Mouse (Mus musculus): ENCODE data around the gene Ilf3. TPM values are rescaled to one million over a fixed set of nuclear protein-coding genes. Genes with fewer than 3 reads are reported as not detected.

Gene Ilf3
- polyA plus RNA-seq, 1 experiment, result 54.2 TPM

GRCm38 (mm10) chr9:21337652-21338051 lies 30.0 kb upstream of the Ilf3 start:
- no peak overlapping the region for H3K4me3 ChIP-seq (ENCODE audit: extremely low read depth, insufficient read depth, insufficient read length)
- TF ChIP-seq CTCF (IDR thresholded peaks at IDR 0.05; ENCODE audit: extremely low read depth, insufficient read depth, insufficient read length, insufficient replicate concordance), result no peak
- no peak for TF ChIP-seq POLR2A (IDR thresholded peaks at IDR 0.05; ENCODE audit: low read depth, low read length)
- no peak for DNase-seq (ENCODE audit: low read depth in 1 of 2, low spot score in 2 of 2)

GRCm38 (mm10) chr9:21340411-21340810 lies 27.3 kb upstream of the Ilf3 start:
- H3K36me3 ChIP-seq (ENCODE audit: control insufficient read depth, insufficient read depth, low read length), result peaks cover 47% of the 10 kb centered on the region
- WGBS, result 93% methylated on average over 4 of the region's 4 CpGs
- DNase-seq (ENCODE audit: low read depth in 1 of 2, low spot score in 2 of 2), result no peak
- no peaks in the 10 kb centered on the region for H3K27me3 ChIP-seq (ENCODE audit: control insufficient read depth, insufficient read depth, low read length)
- H3K4me1 ChIP-seq (ENCODE audit: control insufficient read depth, insufficient read depth, insufficient read length), result no peaks in the 10 kb centered on the region; the same call in 1 of the 2 replicates
- TF ChIP-seq POLR2A (IDR thresholded peaks at IDR 0.05; ENCODE audit: low read depth, low read length) (no peak), CTCF (IDR thresholded peaks at IDR 0.05; ENCODE audit: extremely low read depth, insufficient read depth, insufficient read length, insufficient replicate concordance) (no peak)
- H3K27ac ChIP-seq (ENCODE audit: insufficient read depth, low read length), result no peak overlapping the region
- no peak overlapping the region for H3K4me3 ChIP-seq (ENCODE audit: extremely low read depth, insufficient read depth, insufficient read length)

More at GRCm38 (mm10) chr9:21337652-21338051, 30.0 kb upstream of the Ilf3 start:
- peaks cover 25% of the 10 kb centered on the region for H3K36me3 ChIP-seq (ENCODE audit: control insufficient read depth, insufficient read depth, low read length)
- peaks cover 7% of the 10 kb centered on the region for H3K4me1 ChIP-seq (ENCODE audit: control insufficient read depth, insufficient read depth, insufficient read length)
- WGBS, result 90% methylated on average over 20 of the region's 20 CpGs
- H3K27me3 ChIP-seq (ENCODE audit: control insufficient read depth, insufficient read depth, low read length), result no peaks in the 10 kb centered on the region
- H3K27ac ChIP-seq (ENCODE audit: insufficient read depth, low read length), result no peak overlapping the region

DNA sequence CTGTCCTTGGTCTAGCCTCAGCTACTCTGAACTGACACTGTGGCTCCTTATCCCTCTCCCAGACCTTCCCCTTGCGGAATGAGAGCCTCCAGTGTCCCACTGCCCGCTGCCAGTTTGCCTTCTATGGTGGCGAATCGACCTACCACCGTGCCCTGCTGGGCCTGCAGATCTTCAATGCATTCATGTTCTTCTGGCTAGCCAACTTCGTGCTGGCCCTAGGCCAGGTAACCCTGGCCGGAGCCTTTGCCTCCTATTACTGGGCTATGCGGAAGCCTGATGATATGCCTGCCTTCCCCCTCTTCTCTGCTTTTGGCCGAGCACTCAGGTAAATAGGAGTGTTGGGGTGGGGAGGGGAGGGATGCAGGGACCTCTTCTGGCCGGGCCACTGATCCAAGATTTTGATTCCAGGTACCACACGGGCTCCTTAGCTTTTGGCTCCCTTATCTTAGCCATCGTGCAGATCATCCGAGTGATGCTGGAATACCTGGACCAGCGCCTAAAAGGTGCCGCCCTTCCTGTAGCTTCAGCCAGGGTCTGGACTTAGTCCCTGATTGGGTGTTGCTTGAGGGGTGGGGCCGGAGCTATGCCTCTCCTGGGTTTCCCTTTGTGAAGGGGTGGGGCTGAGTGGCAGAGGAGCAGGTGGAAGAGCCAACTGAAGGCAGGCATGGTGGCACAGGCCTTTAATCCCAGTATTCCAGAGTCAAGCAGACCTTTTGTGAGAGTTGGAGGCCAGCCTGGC lies 20.9 kb upstream of the Ilf3 start:
- DNase-seq (ENCODE audit: low read depth in 1 of 2, low spot score in 2 of 2), result no peak
- Histone ChIP-seq H3K27me3 (ENCODE audit: control insufficient read depth, insufficient read depth, low read length) (no peaks in the 10 kb centered on the region), H3K4me3 (ENCODE audit: extremely low read depth, insufficient read depth, insufficient read length) (no peak overlapping the region), H3K36me3 (ENCODE audit: control insufficient read depth, insufficient read depth, low read length) (peaks cover 78% of the 10 kb centered on the region), H3K27ac (ENCODE audit: insufficient read depth, low read length) (no peak overlapping the region), H3K4me1 (ENCODE audit: control insufficient read depth, insufficient read depth, insufficient read length) (no peaks in the 10 kb centered on the region)
- TF ChIP-seq POLR2A (IDR thresholded peaks at IDR 0.05; ENCODE audit: low read depth, low read length) (no peak), CTCF (IDR thresholded peaks at IDR 0.05; ENCODE audit: extremely low read depth, insufficient read depth, insufficient read length, insufficient replicate concordance) (no peak)
- 91% methylated on average over 16 of the region's 16 CpGs for WGBS

- TF ChIP-seq POLR2A (IDR thresholded peaks at IDR 0.05; ENCODE audit: low read depth, low read length), result no peak
- TF ChIP-seq CTCF (IDR thresholded peaks at IDR 0.05; ENCODE audit: extremely low read depth, insufficient read depth, insufficient read length, insufficient replicate concordance), result no peak
- H3K4me1 ChIP-seq (ENCODE audit: control insufficient read depth, insufficient read depth, insufficient read length), result no peaks in the 10 kb centered on the region
- no peaks in the 10 kb centered on the region for H3K27me3 ChIP-seq (ENCODE audit: control insufficient read depth, insufficient read depth, low read length)
- DNase-seq (ENCODE audit: low read depth in 1 of 2, low spot score in 2 of 2), result no peak
- 77% methylated on average over 3 of the region's 3 CpGs for WGBS
- H3K4me3 ChIP-seq (ENCODE audit: extremely low read depth, insufficient read depth, insufficient read length), result no peak overlapping the region
- peaks cover 71% of the 10 kb centered on the region for H3K36me3 ChIP-seq (ENCODE audit: control insufficient read depth, insufficient read depth, low read length)
- no peak overlapping the region for H3K27ac ChIP-seq (ENCODE audit: insufficient read depth, low read length)
Measured at GRCm38 (mm10) chr9:21348152-21348551, 19.5 kb upstream of the Ilf3 start.

GRCm38 (mm10) chr9:21351178-21351577 lies 16.5 kb upstream of the Ilf3 start:
- no peak for TF ChIP-seq POLR2A (IDR thresholded peaks at IDR 0.05; ENCODE audit: low read depth, low read length)
- TF ChIP-seq CTCF (IDR thresholded peaks at IDR 0.05; ENCODE audit: extremely low read depth, insufficient read depth, insufficient read length, insufficient replicate concordance), result no peak

GRCm38 (mm10) chr9:21351702-21352377 lies 15.8 kb upstream of the Ilf3 start:
- TF ChIP-seq CTCF (IDR thresholded peaks at IDR 0.05; ENCODE audit: extremely low read depth, insufficient read depth, insufficient read length, insufficient replicate concordance), result no peak
- no peak for TF ChIP-seq POLR2A (IDR thresholded peaks at IDR 0.05; ENCODE audit: low read depth, low read length)
- H3K27ac ChIP-seq (ENCODE audit: insufficient read depth, low read length), result no peak overlapping the region
- H3K36me3 ChIP-seq (ENCODE audit: control insufficient read depth, insufficient read depth, low read length), result peaks cover 62% of the 10 kb centered on the region
- no peaks in the 10 kb centered on the region for H3K4me1 ChIP-seq (ENCODE audit: control insufficient read depth, insufficient read depth, insufficient read length)
- DNase-seq (ENCODE audit: low read depth in 1 of 2, low spot score in 2 of 2), result no peak
- H3K27me3 ChIP-seq (ENCODE audit: control insufficient read depth, insufficient read depth, low read length), result no peaks in the 10 kb centered on the region
- 93% methylated on average over 4 of the region's 4 CpGs for WGBS
- no peak overlapping the region for H3K4me3 ChIP-seq (ENCODE audit: extremely low read depth, insufficient read depth, insufficient read length)

More at GRCm38 (mm10) chr9:21351178-21351577, 16.5 kb upstream of the Ilf3 start:
- H3K36me3 ChIP-seq (ENCODE audit: control insufficient read depth, insufficient read depth, low read length), result peaks cover 65% of the 10 kb centered on the region
- no peak overlapping the region for H3K27ac ChIP-seq (ENCODE audit: insufficient read depth, low read length)
- no peak overlapping the region for H3K4me3 ChIP-seq (ENCODE audit: extremely low read depth, insufficient read depth, insufficient read length)
- 84% methylated on average over 7 of the region's 7 CpGs for WGBS
- H3K27me3 ChIP-seq (ENCODE audit: control insufficient read depth, insufficient read depth, low read length), result no peaks in the 10 kb centered on the region
- H3K4me1 ChIP-seq (ENCODE audit: control insufficient read depth, insufficient read depth, insufficient read length), result no peaks in the 10 kb centered on the region
- DNase-seq (ENCODE audit: low read depth in 1 of 2, low spot score in 2 of 2), result no peak
